Mouse (Mus musculus) adrenal gland, adult 8-10 months (tissue): ENCODE data around the gene Sgce. TPM values are rescaled to one million over a fixed set of nuclear protein-coding genes. Genes with fewer than 3 reads are reported as not detected.
"Not testable (repeated sequence)": the region's sequence is repeated elsewhere in the genome, so short reads cannot be mapped to it uniquely, and the experiment has no call there.

Source experiments
- DNase-seq: peaks from one replicate; pipeline ENCODE4 v3.0.0; 2022
- total RNA-seq, 4 experiments: library from RNA; stranded (reverse); gene quantifications; 2 replicates each; pipeline ENCODE4 v1.2.4; 2022

Sgce gene
- total RNA-seq, result 10 to 100 TPM; 67.4 to 94.6 (median 82.5) TPM

GRCm38 (mm10) chr6:4746696-4747439 is at the start of gene Sgce, which contains the start of gene Peg10:
TSS of gene Sgce (minus strand) at chr6:4747207.
TSS of gene Peg10 (plus strand) at chr6:4747306.
- DNase-seq, result peak; percentile 65

GRCm38 (mm10) chr6:4796281-4796680 is 49.3 kb upstream of the Sgce start:
- no peak for DNase-seq

- DNase-seq, result no peak
These were observed 15.2 kb upstream of the Sgce start for GRCm38 (mm10) chr6:4762252-4762651.

- DNase-seq, result not testable (repeated sequence)
These were observed 14.6 kb upstream of the Sgce start for GRCm38 (mm10) chr6:4761415-4762142.

- no peak for DNase-seq
These were observed 7.9 kb upstream of the Sgce start for GRCm38 (mm10) chr6:4754886-4755285.

GRCm38 (mm10) chr6:4754286-4754685 is 7.3 kb upstream of the Sgce start:
- DNase-seq, result no peak

GRCm38 (mm10) chr6:4751355-4751754 is 4.3 kb upstream of the Sgce start:
- DNase-seq, result no peak

- DNase-seq, result peak; percentile 96
These were observed 2.1 kb upstream of the Sgce start for GRCm38 (mm10) chr6:4749091-4749490.

GRCm38 (mm10) chr6:4748506-4748961 is 1.5 kb upstream of the Sgce start:
- no peak for DNase-seq

GRCm38 (mm10) chr6:4747677-4748505 is 884 bp upstream of the Sgce start:
- no peak for DNase-seq

GRCm38 (mm10) chr6:4746036-4746695 is 841 bp downstream of the Sgce start:
- peak; percentile 56 for DNase-seq

GRCm38 (mm10) chr6:4740511-4740910 is 6.5 kb downstream of the Sgce start:
- DNase-seq, result no peak

GRCm38 (mm10) chr6:4739522-4740355 is 7.3 kb downstream of the Sgce start:
- no peak for DNase-seq

- no peak for DNase-seq
These were observed 8.3 kb downstream of the Sgce start for GRCm38 (mm10) chr6:4738717-4739116.

GRCm38 (mm10) chr6:4738034-4738629 is 8.9 kb downstream of the Sgce start:
- no peak for DNase-seq

GRCm38 (mm10) chr6:4736372-4736771 is 10.6 kb downstream of the Sgce start:
- DNase-seq, result no peak

- no peak for DNase-seq
These were observed 13.8 kb downstream of the Sgce start for GRCm38 (mm10) chr6:4733208-4733607.

GRCm38 (mm10) chr6:4731675-4732074 is 15.3 kb downstream of the Sgce start:
- DNase-seq, result no peak

- DNase-seq, result no peak
These were observed 18.7 kb downstream of the Sgce start for GRCm38 (mm10) chr6:4728305-4728704.

GRCm38 (mm10) chr6:4723998-4724757 is 22.8 kb downstream of the Sgce start:
- DNase-seq, result no peak
